Mouse (Mus musculus): ENCODE measurements around the gene Otx1. TPM values are rescaled to one million over a fixed set of nuclear protein-coding genes. Genes with fewer than 3 reads are reported as not detected.
A peak's percentile ranks its signal among the peaks of the same experiment; 100 is the strongest.

The Otx1 gene
- polyA plus RNA-seq, 1 experiment from 2014 or later: not detected

DNA sequence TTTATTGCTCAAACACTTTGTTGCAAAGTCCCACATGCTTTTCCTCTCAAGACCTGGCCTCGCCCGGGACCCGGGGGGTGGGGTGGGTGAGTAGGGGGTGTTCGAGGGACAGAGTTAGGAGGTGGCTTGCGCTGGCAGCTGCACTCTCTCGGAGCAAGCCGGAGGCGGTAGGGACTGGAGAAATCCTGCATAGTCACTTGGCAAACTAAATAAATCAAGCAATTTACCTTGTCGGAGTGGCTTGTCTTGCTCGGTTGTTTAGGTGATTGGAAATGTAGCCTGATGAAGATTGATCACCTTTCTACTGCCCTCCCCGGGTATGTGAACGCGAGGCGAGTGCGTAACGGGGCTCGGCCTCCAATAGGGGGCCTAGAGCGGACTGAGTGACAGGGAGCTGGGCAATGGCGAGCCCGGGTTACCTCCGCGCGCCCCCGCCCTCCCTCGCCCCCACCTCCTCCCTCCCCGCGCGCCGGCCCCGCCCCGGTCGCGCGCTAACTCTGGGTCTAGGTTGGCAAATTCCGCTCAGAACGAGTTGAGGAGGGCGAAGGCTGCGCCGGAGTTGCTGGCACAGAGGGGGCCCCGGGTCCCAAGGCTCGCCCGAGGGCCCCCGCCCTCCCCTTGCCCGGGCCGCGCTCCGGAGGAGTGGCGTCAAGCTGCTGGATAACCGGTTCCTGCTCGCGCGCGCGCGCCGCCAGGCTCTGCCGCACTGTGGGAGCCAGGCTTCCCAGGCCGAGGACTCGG is 1.2 kb downstream of the Otx1 start:
- Histone ChIP-seq H3K4me2 (replicated peaks; ENCODE audit: low read depth, low read length) (peak overlapping the region; percentile 88), H3K27me3 (ENCODE audit: control insufficient read depth, insufficient read depth, low read length) (peaks cover 88% of the 10 kb centered on the region), H3K36me3 (ENCODE audit: control insufficient read depth, insufficient read depth, low read length) (no peaks in the 10 kb centered on the region), H3K27ac (ENCODE audit: low read depth, low read length) (no peak overlapping the region), H3K9ac (ENCODE audit: low read depth, low read length) (no peak overlapping the region), H3K4me3 (ENCODE audit: low read length) (peak overlapping the region; percentile 48), H3K9me3 (ENCODE audit: control insufficient read depth, low read length) (no peaks in the 10 kb centered on the region), H3K4me1 (ENCODE audit: control insufficient read depth, insufficient read depth, low read length) (peaks cover 15% of the 10 kb centered on the region; the same call in 1 of the 2 replicates)
- peak; percentile 65 for ATAC-seq (ENCODE audit: low FRiP score, low TSS enrichment)
- 2% methylated on average over 41 of the region's 59 CpGs for WGBS

DNA sequence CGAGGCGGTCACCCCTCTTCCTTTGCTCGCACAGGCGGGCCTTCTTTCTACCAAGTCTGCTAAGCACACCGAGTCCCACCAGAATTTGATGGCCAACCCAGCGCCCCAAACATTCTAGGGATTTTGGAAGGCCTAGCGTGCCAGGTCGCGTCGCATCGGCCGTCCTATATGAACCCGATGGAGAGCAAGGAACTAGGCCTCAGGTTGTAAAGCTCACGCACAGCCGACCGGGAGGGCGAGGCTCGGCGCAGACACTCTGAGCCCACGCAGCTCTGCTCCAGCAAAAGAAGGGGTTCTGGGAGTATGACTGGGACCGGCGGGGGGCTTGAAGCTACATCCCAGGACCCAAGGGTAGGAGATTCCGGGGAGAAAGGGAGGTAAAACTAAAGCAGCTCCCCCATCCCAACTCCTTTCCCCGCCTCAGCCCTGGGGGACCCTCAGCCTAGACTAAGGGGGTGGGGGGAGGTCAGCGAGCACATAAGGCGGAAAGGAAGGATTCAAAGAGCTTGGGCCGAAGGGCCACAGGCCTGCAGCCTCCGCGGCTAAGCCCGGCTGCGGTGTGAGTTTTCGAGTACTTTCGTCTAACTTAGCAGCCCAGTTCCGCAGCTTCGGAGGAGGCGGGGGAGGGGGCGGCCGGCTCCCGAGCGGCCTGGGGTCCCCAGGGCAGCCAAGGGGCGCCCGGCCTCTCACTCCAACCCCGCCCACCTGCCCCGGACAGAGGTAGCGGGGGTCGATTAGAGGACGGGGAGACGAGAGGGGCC is 2.2 kb downstream of the Otx1 start:
- peaks cover 15% of the 10 kb centered on the region; the same call in 1 of the 2 replicates for H3K4me1 ChIP-seq (ENCODE audit: control insufficient read depth, insufficient read depth, low read length)
- WGBS: 3% methylated on average over 47 of the region's 48 CpGs

DNA sequence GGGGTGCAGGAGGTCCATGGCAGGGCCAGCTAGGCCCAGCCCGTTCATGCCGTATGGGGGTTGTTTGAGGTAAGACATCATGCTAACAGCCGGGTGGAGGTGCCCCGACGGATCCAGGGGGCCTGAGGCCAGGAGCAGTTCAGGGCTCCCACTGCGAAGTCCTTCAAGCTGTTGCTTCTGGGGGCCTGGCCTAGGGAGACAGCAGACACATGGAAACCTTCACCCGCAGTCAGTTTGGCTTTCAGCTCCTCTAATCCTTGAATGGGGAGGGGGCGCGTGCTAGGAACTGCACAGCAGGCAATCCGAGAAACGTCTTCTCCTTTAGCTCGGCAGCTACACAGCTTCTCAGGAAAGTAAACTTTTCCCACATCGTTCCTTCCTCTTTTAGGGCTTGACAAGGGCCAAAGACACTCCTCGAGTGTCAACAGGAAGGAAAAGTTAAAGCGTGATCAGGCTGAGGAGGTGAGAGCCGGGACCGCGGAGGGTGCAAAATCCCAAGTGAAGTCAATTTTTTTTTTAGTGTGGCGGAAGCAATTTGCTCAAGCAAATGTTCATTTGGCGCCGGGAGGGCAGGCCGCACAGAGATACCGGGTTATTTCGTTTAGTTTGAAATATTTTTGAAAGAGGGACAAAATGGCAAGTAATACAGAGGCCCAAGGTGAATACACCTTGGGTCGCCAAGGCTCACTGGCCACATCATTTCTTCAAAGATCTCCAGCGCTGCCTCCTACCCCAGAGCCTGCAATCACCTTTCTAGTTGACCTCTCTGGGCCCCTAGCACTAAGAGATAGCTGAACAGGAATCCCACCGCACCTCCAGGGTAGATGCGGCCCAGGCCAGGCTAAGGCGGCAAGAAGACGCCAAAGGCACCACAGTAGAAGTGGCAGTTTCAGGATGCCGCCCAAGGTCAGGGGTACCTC is 3.0 kb downstream of the Otx1 start:
- no peaks in the 10 kb centered on the region for H3K9me3 ChIP-seq (ENCODE audit: control insufficient read depth, low read length)
- H3K9ac ChIP-seq (ENCODE audit: low read depth, low read length): no peak overlapping the region
- H3K4me1 ChIP-seq (ENCODE audit: control insufficient read depth, insufficient read depth, low read length): peaks cover 15% of the 10 kb centered on the region; the same call in 1 of the 2 replicates
- no peak overlapping the region for H3K4me2 ChIP-seq (replicated peaks; ENCODE audit: low read depth, low read length)
- no peaks in the 10 kb centered on the region for H3K36me3 ChIP-seq (ENCODE audit: control insufficient read depth, insufficient read depth, low read length)
- no peak overlapping the region for H3K27ac ChIP-seq (ENCODE audit: low read depth, low read length)
- WGBS: 5% methylated on average over 31 of the region's 31 CpGs
- peaks cover 90% of the 10 kb centered on the region for H3K27me3 ChIP-seq (ENCODE audit: control insufficient read depth, insufficient read depth, low read length)
- no peak for ATAC-seq (ENCODE audit: low FRiP score, low TSS enrichment)
- no peak overlapping the region for H3K4me3 ChIP-seq (ENCODE audit: low read length)

More for the DNA sequence above, 2.2 kb downstream of the Otx1 start:
- no peak for ATAC-seq (ENCODE audit: low FRiP score, low TSS enrichment)
- Histone ChIP-seq H3K27me3 (ENCODE audit: control insufficient read depth, insufficient read depth, low read length) (peaks cover 88% of the 10 kb centered on the region), H3K9ac (ENCODE audit: low read depth, low read length) (no peak overlapping the region), H3K4me3 (ENCODE audit: low read length) (peak overlapping the region; percentile 48), H3K27ac (ENCODE audit: low read depth, low read length) (no peak overlapping the region), H3K9me3 (ENCODE audit: control insufficient read depth, low read length) (no peaks in the 10 kb centered on the region), H3K4me2 (replicated peaks; ENCODE audit: low read depth, low read length) (peak overlapping the region; percentile 88), H3K36me3 (ENCODE audit: control insufficient read depth, insufficient read depth, low read length) (no peaks in the 10 kb centered on the region)

DNA sequence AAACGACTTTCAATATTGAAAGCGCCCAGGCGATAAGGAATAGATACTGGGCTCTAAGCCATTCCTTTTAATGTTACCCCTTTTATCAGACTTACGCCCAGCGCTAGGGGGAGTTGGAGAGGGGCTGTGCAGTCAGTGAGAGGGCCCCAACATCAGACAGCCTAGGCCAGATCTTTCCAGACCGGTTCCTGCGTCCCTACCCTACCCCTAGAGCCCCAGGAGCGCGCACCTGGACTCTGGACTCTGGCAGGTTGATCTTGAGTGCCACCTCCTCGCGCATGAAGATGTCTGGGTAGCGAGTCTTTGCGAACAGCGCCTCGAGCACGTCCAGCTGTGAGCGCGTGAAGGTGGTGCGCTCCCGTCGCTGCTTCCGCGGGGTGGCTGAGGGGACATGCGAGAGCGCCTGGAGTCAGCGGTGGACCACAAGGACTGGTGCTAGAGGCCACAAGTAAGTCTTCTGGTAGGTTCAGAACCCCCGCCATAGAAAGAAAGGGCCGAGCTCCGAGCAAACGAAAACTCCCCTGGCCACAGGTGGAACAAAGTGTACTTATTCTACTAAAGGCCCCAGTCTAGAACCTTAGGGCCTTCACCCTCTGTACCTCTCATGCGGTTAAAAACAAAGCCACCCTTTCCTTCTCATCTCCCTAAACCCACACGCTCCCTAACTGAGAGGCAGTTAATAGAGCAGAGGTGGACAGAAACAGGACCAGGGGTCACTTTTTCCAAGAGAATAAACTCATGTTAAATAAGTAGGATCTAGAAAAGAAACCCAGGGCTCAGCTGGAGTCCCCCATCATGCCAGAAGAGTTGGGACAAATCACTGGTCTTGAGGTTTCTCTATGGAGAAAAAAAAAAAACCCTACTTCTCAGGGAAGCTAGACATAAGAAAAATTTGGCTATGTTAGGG is 4.3 kb downstream of the Otx1 start:
- H3K27ac ChIP-seq (ENCODE audit: low read depth, low read length): no peak overlapping the region
- H3K4me2 ChIP-seq (replicated peaks; ENCODE audit: low read depth, low read length): no peak overlapping the region

DNA sequence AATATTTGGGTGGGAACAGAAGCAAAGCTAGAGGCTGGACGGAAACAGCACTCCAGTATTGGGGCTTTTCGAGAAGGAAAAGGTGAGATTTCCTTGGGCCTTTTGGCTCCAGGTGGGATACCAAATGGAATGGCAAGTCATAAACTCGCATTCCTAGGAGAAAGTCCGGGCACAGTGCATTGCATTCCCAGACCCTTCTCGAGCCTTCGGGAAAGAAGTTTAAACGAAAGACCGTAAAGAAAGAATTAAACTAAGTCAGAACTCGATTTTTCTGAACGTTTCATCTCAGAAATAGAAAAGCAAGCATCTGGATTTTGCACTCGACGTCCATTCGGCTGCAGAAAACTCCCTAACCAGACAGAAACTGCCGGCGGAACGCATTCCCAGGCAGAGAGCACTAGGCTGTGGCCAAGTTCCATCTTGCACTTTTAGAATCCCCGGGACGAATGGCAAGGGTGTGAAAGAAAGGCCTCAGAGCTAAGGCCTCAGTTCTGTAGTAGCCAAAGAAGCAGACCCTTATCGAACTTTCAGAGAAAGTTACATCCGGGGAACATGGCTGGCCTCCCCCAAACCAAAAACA is 5.0 kb downstream of the Otx1 start:
- Histone ChIP-seq H3K36me3 (ENCODE audit: control insufficient read depth, insufficient read depth, low read length) (no peaks in the 10 kb centered on the region), H3K4me2 (replicated peaks; ENCODE audit: low read depth, low read length) (no peak overlapping the region), H3K27me3 (ENCODE audit: control insufficient read depth, insufficient read depth, low read length) (peaks cover 95% of the 10 kb centered on the region), H3K4me3 (ENCODE audit: low read length) (no peak overlapping the region; the same call in 1 of the 2 replicates), H3K4me1 (ENCODE audit: control insufficient read depth, insufficient read depth, low read length) (peaks cover 15% of the 10 kb centered on the region; the same call in 1 of the 2 replicates), H3K9ac (ENCODE audit: low read depth, low read length) (no peak overlapping the region), H3K27ac (ENCODE audit: low read depth, low read length) (no peak overlapping the region), H3K9me3 (ENCODE audit: control insufficient read depth, low read length) (no peaks in the 10 kb centered on the region)
- WGBS: under 1% methylated on average over 20 of the region's 20 CpGs
- ATAC-seq (ENCODE audit: low FRiP score, low TSS enrichment): no peak

More for the DNA sequence above, 4.3 kb downstream of the Otx1 start:
- Histone ChIP-seq H3K27me3 (ENCODE audit: control insufficient read depth, insufficient read depth, low read length) (peaks cover 90% of the 10 kb centered on the region), H3K4me1 (ENCODE audit: control insufficient read depth, insufficient read depth, low read length) (peaks cover 15% of the 10 kb centered on the region; the same call in 1 of the 2 replicates), H3K9ac (ENCODE audit: low read depth, low read length) (no peak overlapping the region), H3K4me3 (ENCODE audit: low read length) (no peak overlapping the region; the same call in 1 of the 2 replicates), H3K36me3 (ENCODE audit: control insufficient read depth, insufficient read depth, low read length) (no peaks in the 10 kb centered on the region), H3K9me3 (ENCODE audit: control insufficient read depth, low read length) (no peaks in the 10 kb centered on the region)
- WGBS: 3% methylated on average over 32 of the region's 32 CpGs
- no peak for ATAC-seq (ENCODE audit: low FRiP score, low TSS enrichment)

- Histone ChIP-seq H3K9ac (ENCODE audit: low read depth, low read length) (no peak overlapping the region), H3K4me1 (ENCODE audit: control insufficient read depth, insufficient read depth, low read length) (peaks cover 13% of the 10 kb centered on the region; the same call in 1 of the 2 replicates), H3K27ac (ENCODE audit: low read depth, low read length) (no peak overlapping the region), H3K4me3 (ENCODE audit: low read length) (peak overlapping the region; percentile 14), H3K36me3 (ENCODE audit: control insufficient read depth, insufficient read depth, low read length) (no peaks in the 10 kb centered on the region), H3K27me3 (ENCODE audit: control insufficient read depth, insufficient read depth, low read length) (peaks cover 96% of the 10 kb centered on the region), H3K9me3 (ENCODE audit: control insufficient read depth, low read length) (no peaks in the 10 kb centered on the region), H3K4me2 (replicated peaks; ENCODE audit: low read depth, low read length) (peak overlapping the region; percentile 40)
- peak; percentile 28 for ATAC-seq (ENCODE audit: low FRiP score, low TSS enrichment)
- under 1% methylated on average over 57 of the region's 63 CpGs for WGBS
These were observed 5.8 kb downstream of the Otx1 start for GRCm38 (mm10) chr11:21996661-21997560.

- WGBS: 2% methylated on average over 13 of the region's 13 CpGs
- H3K4me3 ChIP-seq (ENCODE audit: low read length): peak overlapping the region; percentile 14
- peak; percentile 11 for ATAC-seq (ENCODE audit: low FRiP score, low TSS enrichment)
These were observed 6.4 kb downstream of the Otx1 start for GRCm38 (mm10) chr11:21996325-21996647.

More at GRCm38 (mm10) chr11:21996325-21996647, 6.4 kb downstream of the Otx1 start:
- Histone ChIP-seq H3K4me1 (ENCODE audit: control insufficient read depth, insufficient read depth, low read length) (peaks cover 8% of the 10 kb centered on the region; the same call in 1 of the 2 replicates), H3K27ac (ENCODE audit: low read depth, low read length) (no peak overlapping the region), H3K9ac (ENCODE audit: low read depth, low read length) (no peak overlapping the region), H3K4me2 (replicated peaks; ENCODE audit: low read depth, low read length) (peak overlapping the region; percentile 40), H3K27me3 (ENCODE audit: control insufficient read depth, insufficient read depth, low read length) (peaks cover 95% of the 10 kb centered on the region), H3K9me3 (ENCODE audit: control insufficient read depth, low read length) (no peaks in the 10 kb centered on the region), H3K36me3 (ENCODE audit: control insufficient read depth, insufficient read depth, low read length) (no peaks in the 10 kb centered on the region)
